Mouse (Mus musculus): ENCODE data around the gene Msi1. TPM values are rescaled to one million over a fixed set of nuclear protein-coding genes. Genes with fewer than 3 reads are reported as not detected.
A peak's percentile ranks its signal among the peaks of the same experiment; 100 is the strongest.
"Not testable (repeated sequence)": the region's sequence is repeated elsewhere in the genome, so short reads cannot be mapped to it uniquely, and the experiment has no call there.

Gene Msi1
- polyA plus RNA-seq, 1 experiment from 2014 or later: 70.0 TPM

GRCm38 (mm10) chr5:115435755-115436379 is 6.5 kb downstream of the Msi1 start:
- Histone ChIP-seq H3K36me3 (peaks cover 15% of the 10 kb centered on the region), H3K27ac (replicated peaks) (peak overlapping the region; percentile 100), H3K4me3 (peak overlapping the region; percentile 37), H3K9ac (replicated peaks) (peak overlapping the region; percentile 72), H3K27me3 (no peaks in the 10 kb centered on the region), H3K4me2 (replicated peaks) (peak overlapping the region; percentile 92), H3K4me1 (peaks cover 87% of the 10 kb centered on the region), H3K9me3 (no peaks in the 10 kb centered on the region)
- whole genome bisulfite sequencing: 2% methylated on average over 8 of the region's 8 CpGs
- ATAC-seq (replicated peaks): no peak; the same call in 1 of the 2 replicates

- H3K4me1 ChIP-seq: peaks cover 88% of the 10 kb centered on the region
- 1% methylated on average over 43 of the region's 43 CpGs for WGBS
- H3K36me3 ChIP-seq: peaks cover 15% of the 10 kb centered on the region
- ATAC-seq (replicated peaks): peak; percentile 93
- peak overlapping the region; percentile 37 for H3K4me3 ChIP-seq
- peak overlapping the region; percentile 92 for H3K4me2 ChIP-seq (replicated peaks)
- H3K27ac ChIP-seq (replicated peaks): peak overlapping the region; percentile 100
- peak overlapping the region; percentile 72 for H3K9ac ChIP-seq (replicated peaks)
- no peaks in the 10 kb centered on the region for H3K27me3 ChIP-seq
- H3K9me3 ChIP-seq: no peaks in the 10 kb centered on the region
These were observed 7.2 kb downstream of the Msi1 start for GRCm38 (mm10) chr5:115436421-115437124.

- peak overlapping the region; percentile 100 for H3K27ac ChIP-seq (replicated peaks)
- WGBS: 7% methylated on average over 7 of the region's 7 CpGs
- no peaks in the 10 kb centered on the region for H3K9me3 ChIP-seq
- peak overlapping the region; percentile 37 for H3K4me3 ChIP-seq
- peaks cover 21% of the 10 kb centered on the region for H3K36me3 ChIP-seq
- peaks cover 79% of the 10 kb centered on the region for H3K4me1 ChIP-seq
- ATAC-seq (replicated peaks): no peak
- H3K4me2 ChIP-seq (replicated peaks): peak overlapping the region; percentile 92
- H3K27me3 ChIP-seq: no peaks in the 10 kb centered on the region
- H3K9ac ChIP-seq (replicated peaks): peak overlapping the region; percentile 72
These were observed 8.0 kb downstream of the Msi1 start for GRCm38 (mm10) chr5:115437242-115437944.

GRCm38 (mm10) chr5:115437945-115438315 is 8.5 kb downstream of the Msi1 start:
- Histone ChIP-seq H3K4me3 (no peak overlapping the region; the same call in 1 of the 2 replicates), H3K27ac (replicated peaks) (peak overlapping the region; percentile 100), H3K36me3 (peaks cover 26% of the 10 kb centered on the region), H3K27me3 (no peaks in the 10 kb centered on the region), H3K4me2 (replicated peaks) (peak overlapping the region; percentile 92), H3K4me1 (peaks cover 74% of the 10 kb centered on the region), H3K9ac (replicated peaks) (peak overlapping the region; percentile 34; the same call in 1 of the 2 replicates), H3K9me3 (no peaks in the 10 kb centered on the region)
- 0 out of 2 replicates have a peak, but pooled peaks have one; percentile 6 for ATAC-seq (replicated peaks)
- 0% methylated on average over 2 of the region's 2 CpGs for WGBS

- Histone ChIP-seq H3K27ac (replicated peaks) (peak overlapping the region; percentile 100), H3K36me3 (peaks cover 34% of the 10 kb centered on the region), H3K4me2 (replicated peaks) (no peak overlapping the region), H3K27me3 (no peaks in the 10 kb centered on the region), H3K9me3 (no peaks in the 10 kb centered on the region), H3K4me3 (no peak overlapping the region), H3K9ac (replicated peaks) (peak overlapping the region; percentile 34; the same call in 1 of the 2 replicates), H3K4me1 (peaks cover 68% of the 10 kb centered on the region)
- 8% methylated on average over 7 of the region's 7 CpGs for WGBS
- no peak for ATAC-seq (replicated peaks)
These were observed 9.3 kb downstream of the Msi1 start for GRCm38 (mm10) chr5:115438667-115439066.

- Histone ChIP-seq H3K4me1 (peaks cover 41% of the 10 kb centered on the region), H3K9me3 (no peaks in the 10 kb centered on the region), H3K4me3 (no peak overlapping the region), H3K9ac (replicated peaks) (no peak overlapping the region), H3K4me2 (replicated peaks) (no peak overlapping the region), H3K27ac (replicated peaks) (peak overlapping the region; percentile 100), H3K36me3 (peaks cover 60% of the 10 kb centered on the region), H3K27me3 (no peaks in the 10 kb centered on the region)
- ATAC-seq (replicated peaks): no peak
- 27% methylated on average over 14 of the region's 14 CpGs for WGBS
These were observed 11.9 kb downstream of the Msi1 start for GRCm38 (mm10) chr5:115441205-115441849.

GRCm38 (mm10) chr5:115442663-115443062 is 13.3 kb downstream of the Msi1 start:
- not testable (repeated sequence) for H3K9me3 ChIP-seq; ATAC-seq (replicated peaks); H3K4me3 ChIP-seq; H3K27me3 ChIP-seq; H3K27ac ChIP-seq (replicated peaks); H3K9ac ChIP-seq (replicated peaks); H3K4me2 ChIP-seq (replicated peaks)
- Histone ChIP-seq H3K36me3 (peaks cover 73% of the 10 kb centered on the region), H3K4me1 (peaks cover 28% of the 10 kb centered on the region)
- WGBS: 75% methylated on average over 5 of the region's 5 CpGs

- Histone ChIP-seq H3K27ac (replicated peaks) (no peak overlapping the region), H3K4me3 (no peak overlapping the region), H3K4me2 (replicated peaks) (no peak overlapping the region), H3K9me3 (no peaks in the 10 kb centered on the region), H3K27me3 (no peaks in the 10 kb centered on the region), H3K9ac (replicated peaks) (no peak overlapping the region), H3K4me1 (peaks cover 13% of the 10 kb centered on the region), H3K36me3 (peaks cover 80% of the 10 kb centered on the region)
- ATAC-seq (replicated peaks): no peak
- 79% methylated on average over 11 of the region's 11 CpGs for WGBS
These were observed 14.7 kb downstream of the Msi1 start for GRCm38 (mm10) chr5:115444130-115444529.

- WGBS: 86% methylated on average over 17 of the region's 17 CpGs
- H3K4me3 ChIP-seq: no peak overlapping the region
- H3K27ac ChIP-seq (replicated peaks): no peak overlapping the region
- H3K36me3 ChIP-seq: peaks cover 95% of the 10 kb centered on the region
- H3K9ac ChIP-seq (replicated peaks): no peak overlapping the region
- H3K4me2 ChIP-seq (replicated peaks): no peak overlapping the region
- ATAC-seq (replicated peaks): no peak
- no peaks in the 10 kb centered on the region for H3K4me1 ChIP-seq
- no peaks in the 10 kb centered on the region for H3K9me3 ChIP-seq
- no peaks in the 10 kb centered on the region for H3K27me3 ChIP-seq
These were observed 17.7 kb downstream of the Msi1 start for GRCm38 (mm10) chr5:115447108-115447507.

GRCm38 (mm10) chr5:115449247-115449646 is 19.8 kb downstream of the Msi1 start:
- WGBS: 91% methylated on average over 3 of the region's 3 CpGs
- Histone ChIP-seq H3K4me2 (replicated peaks) (no peak overlapping the region), H3K4me1 (no peaks in the 10 kb centered on the region), H3K9me3 (no peaks in the 10 kb centered on the region), H3K27me3 (no peaks in the 10 kb centered on the region), H3K4me3 (no peak overlapping the region), H3K36me3 (peaks cover 92% of the 10 kb centered on the region), H3K27ac (replicated peaks) (no peak overlapping the region), H3K9ac (replicated peaks) (no peak overlapping the region)
- ATAC-seq (replicated peaks): no peak

- peaks cover 82% of the 10 kb centered on the region for H3K36me3 ChIP-seq
- H3K27ac ChIP-seq (replicated peaks): no peak overlapping the region
- no peaks in the 10 kb centered on the region for H3K9me3 ChIP-seq
- WGBS: 89% methylated on average over 27 of the region's 27 CpGs
- H3K27me3 ChIP-seq: no peaks in the 10 kb centered on the region
- H3K4me1 ChIP-seq: no peaks in the 10 kb centered on the region
- no peak overlapping the region for H3K4me3 ChIP-seq
- no peak for ATAC-seq (replicated peaks)
- H3K4me2 ChIP-seq (replicated peaks): no peak overlapping the region
- H3K9ac ChIP-seq (replicated peaks): no peak overlapping the region
These were observed 21.3 kb downstream of the Msi1 start for GRCm38 (mm10) chr5:115450410-115451317.

All from forebrain, embryonic 15.5 days (tissue).